Mouse (Mus musculus): Measurements from ENCODE around the gene Bhlhe41. TPM values are rescaled to one million over a fixed set of nuclear protein-coding genes. Genes with fewer than 3 reads are reported as not detected.

Bhlhe41 gene
- total and polyA plus RNA-seq, 3 experiments = 4.7 to 32.3 (median 10.4) TPM

GRCm38 (mm10) chr6:145880609-145881008, 15.3 kb upstream of the Bhlhe41 start:
- TF ChIP-seq CTCF (IDR thresholded peaks at IDR 0.05) = no peak
- no peak for TF ChIP-seq EP300 (IDR thresholded peaks at IDR 0.05; ENCODE audit: insufficient read depth, low read depth, low read length)
- TF ChIP-seq POLR2A (IDR thresholded peaks at IDR 0.05; ENCODE audit: insufficient read depth, low read depth, low read length) = no peak
- intact Hi-C loops (cut with DNase I) = no loop called here
- Histone ChIP-seq H3K79me2 (replicated peaks; ENCODE audit: control insufficient read depth, insufficient read depth, low read length) (no peaks in the 10 kb centered on the region), H3K27me3 (ENCODE audit: control insufficient read depth, insufficient read depth, low read length) (no peaks in the 10 kb centered on the region), H3K9ac (ENCODE audit: low read depth, low read length) (no peak overlapping the region), H3K36me3 (ENCODE audit: control insufficient read depth, insufficient read depth, low read length) (no peaks in the 10 kb centered on the region), H3K4me3 (no peak overlapping the region), H3K27ac (no peak overlapping the region), H3K4me1 (ENCODE audit: control insufficient read depth, insufficient read depth, low read length) (no peaks in the 10 kb centered on the region)
- DNase-seq = no peak
- WGBS = 90% methylated on average over 5 of the region's 5 CpGs

DNA sequence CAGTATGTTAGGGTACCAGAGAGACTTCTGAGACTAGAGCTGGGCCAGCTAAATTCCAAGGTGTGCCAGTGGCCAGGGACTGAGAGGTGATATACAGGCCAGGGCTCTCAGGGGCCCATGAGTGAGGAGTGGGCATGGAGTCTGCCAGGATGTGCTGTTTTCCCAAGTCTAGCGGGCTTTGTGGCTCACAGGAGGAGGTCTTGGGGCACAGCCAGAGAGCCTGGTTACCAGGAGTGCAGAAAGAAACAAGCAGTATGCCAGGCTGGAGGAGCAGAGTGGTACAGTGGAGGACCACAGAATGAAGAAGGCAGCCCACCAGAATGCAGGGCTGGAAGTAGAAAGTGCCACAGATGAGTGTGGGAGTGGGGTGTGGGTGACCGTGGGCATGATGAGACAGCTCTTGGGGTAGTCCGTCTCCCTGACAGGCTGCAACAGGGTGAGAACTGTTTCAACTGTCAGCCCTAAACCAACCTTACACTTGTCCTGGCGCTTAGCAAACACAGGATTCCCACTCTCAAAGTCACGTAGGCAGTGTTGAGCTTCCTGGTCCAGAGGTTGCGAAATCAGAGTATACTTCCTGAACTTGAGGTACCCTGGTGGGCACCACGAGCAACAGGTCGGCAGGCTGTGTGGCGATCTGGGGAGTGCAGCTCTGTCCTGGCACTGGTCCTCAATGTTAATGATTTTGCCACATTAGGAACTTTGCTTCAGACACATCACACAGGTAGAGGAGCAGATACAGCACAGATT, 11.8 kb upstream of the Bhlhe41 start:
- H3K27me3 ChIP-seq (ENCODE audit: control insufficient read depth, insufficient read depth, low read length) = no peaks in the 10 kb centered on the region
- no peak overlapping the region for H3K4me3 ChIP-seq
- no peak for TF ChIP-seq POLR2A (IDR thresholded peaks at IDR 0.05; ENCODE audit: insufficient read depth, low read depth, low read length)
- no peak for TF ChIP-seq EP300 (IDR thresholded peaks at IDR 0.05; ENCODE audit: insufficient read depth, low read depth, low read length)
- TF ChIP-seq CTCF (IDR thresholded peaks at IDR 0.05) = no peak
- H3K36me3 ChIP-seq (ENCODE audit: control insufficient read depth, insufficient read depth, low read length) = no peaks in the 10 kb centered on the region
- H3K4me1 ChIP-seq (ENCODE audit: control insufficient read depth, insufficient read depth, low read length) = no peaks in the 10 kb centered on the region
- DNase-seq = no peak
- intact Hi-C loops (cut with DNase I) = no loop called here
- 82% methylated on average over 9 of the region's 9 CpGs for WGBS
- no peaks in the 10 kb centered on the region for H3K79me2 ChIP-seq (replicated peaks; ENCODE audit: control insufficient read depth, insufficient read depth, low read length)
- H3K27ac ChIP-seq = no peak overlapping the region
- H3K9ac ChIP-seq (ENCODE audit: low read depth, low read length) = no peak overlapping the region

- Histone ChIP-seq H3K9ac (ENCODE audit: low read depth, low read length) (no peak overlapping the region), H3K27ac (no peak overlapping the region), H3K79me2 (replicated peaks; ENCODE audit: control insufficient read depth, insufficient read depth, low read length) (no peaks in the 10 kb centered on the region), H3K4me1 (ENCODE audit: control insufficient read depth, insufficient read depth, low read length) (peaks cover 4% of the 10 kb centered on the region; the same call in 1 of the 2 replicates), H3K27me3 (ENCODE audit: control insufficient read depth, insufficient read depth, low read length) (no peaks in the 10 kb centered on the region), H3K4me3 (no peak overlapping the region), H3K36me3 (ENCODE audit: control insufficient read depth, insufficient read depth, low read length) (no peaks in the 10 kb centered on the region)
- WGBS = 89% methylated on average over 8 of the region's 8 CpGs
- no peak for TF ChIP-seq CTCF (IDR thresholded peaks at IDR 0.05)
- TF ChIP-seq EP300 (IDR thresholded peaks at IDR 0.05; ENCODE audit: insufficient read depth, low read depth, low read length) = no peak
- TF ChIP-seq POLR2A (IDR thresholded peaks at IDR 0.05; ENCODE audit: insufficient read depth, low read depth, low read length) = no peak
- intact Hi-C loops (cut with DNase I) = no loop called here
- no peak for DNase-seq
These were observed 8.0 kb upstream of the Bhlhe41 start for GRCm38 (mm10) chr6:145873354-145873753.

GRCm38 (mm10) chr6:145872010-145872409, 6.7 kb upstream of the Bhlhe41 start:
- 85% methylated on average over 7 of the region's 7 CpGs for WGBS
- Histone ChIP-seq H3K4me1 (ENCODE audit: control insufficient read depth, insufficient read depth, low read length) (peaks cover 4% of the 10 kb centered on the region; the same call in 1 of the 2 replicates), H3K9ac (ENCODE audit: low read depth, low read length) (no peak overlapping the region), H3K36me3 (ENCODE audit: control insufficient read depth, insufficient read depth, low read length) (no peaks in the 10 kb centered on the region), H3K27me3 (ENCODE audit: control insufficient read depth, insufficient read depth, low read length) (no peaks in the 10 kb centered on the region), H3K27ac (no peak overlapping the region), H3K4me3 (no peak overlapping the region), H3K79me2 (replicated peaks; ENCODE audit: control insufficient read depth, insufficient read depth, low read length) (no peaks in the 10 kb centered on the region)
- TF ChIP-seq CTCF (IDR thresholded peaks at IDR 0.05) (no peak), POLR2A (IDR thresholded peaks at IDR 0.05; ENCODE audit: insufficient read depth, low read depth, low read length) (no peak), EP300 (IDR thresholded peaks at IDR 0.05; ENCODE audit: insufficient read depth, low read depth, low read length) (no peak)
- DNase-seq = no peak
- intact Hi-C loops (cut with DNase I) = no loop called here

DNA sequence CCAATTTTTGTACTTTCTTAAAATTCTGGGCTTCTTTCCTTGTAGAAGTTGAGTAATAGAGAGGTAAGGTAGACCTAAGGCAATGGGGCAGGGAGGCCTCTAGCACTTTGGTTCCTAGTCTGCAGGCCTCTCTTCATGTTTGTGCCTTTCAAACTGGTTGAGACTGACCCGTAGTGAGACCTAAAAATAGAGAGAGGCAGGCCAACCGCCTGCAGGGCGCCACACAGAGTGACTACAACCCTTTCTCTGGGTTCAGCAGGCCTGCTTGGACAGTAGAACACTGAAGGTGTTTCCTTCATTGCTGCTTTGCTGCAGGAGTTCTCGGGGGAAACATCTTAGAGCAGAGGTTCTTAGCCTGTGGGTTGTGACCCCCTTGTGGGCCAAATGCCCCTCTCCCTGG, 5.6 kb upstream of the Bhlhe41 start:
- Histone ChIP-seq H3K9ac (ENCODE audit: low read depth, low read length) (peak overlapping the region; percentile 10), H3K27ac (peak overlapping the region; percentile 81), H3K36me3 (ENCODE audit: control insufficient read depth, insufficient read depth, low read length) (peaks cover 2% of the 10 kb centered on the region), H3K79me2 (replicated peaks; ENCODE audit: control insufficient read depth, insufficient read depth, low read length) (no peaks in the 10 kb centered on the region), H3K4me3 (no peak overlapping the region), H3K27me3 (ENCODE audit: control insufficient read depth, insufficient read depth, low read length) (no peaks in the 10 kb centered on the region), H3K4me1 (ENCODE audit: control insufficient read depth, insufficient read depth, low read length) (peaks cover 4% of the 10 kb centered on the region; the same call in 1 of the 2 replicates)
- DNase-seq = peak in 1 of 2 experiments; percentile 48
- TF ChIP-seq CTCF (IDR thresholded peaks at IDR 0.05) (peak; percentile 13; the same call in 1 of the 2 replicates), EP300 (IDR thresholded peaks at IDR 0.05; ENCODE audit: insufficient read depth, low read depth, low read length) (0 out of 2 replicates have a peak, but pooled peaks have one; percentile 10), POLR2A (IDR thresholded peaks at IDR 0.05; ENCODE audit: insufficient read depth, low read depth, low read length) (peak; percentile 49; the same call in 1 of the 2 replicates)
- 39% methylated on average over 4 of the region's 4 CpGs for WGBS
- intact Hi-C loops (cut with DNase I) = no loop called here

GRCm38 (mm10) chr6:145867111-145867510, 1.8 kb upstream of the Bhlhe41 start:
- intact Hi-C loops (cut with DNase I) = loop anchor here (2.0 to 5.0 kb wide), 2 partner anchors 14 to 120 kb away; partner anchors contain the start of gene Rassf8
- peaks cover 6% of the 10 kb centered on the region for H3K4me1 ChIP-seq (ENCODE audit: control insufficient read depth, insufficient read depth, low read length)
- 63% methylated on average over 3 of the region's 3 CpGs for WGBS

More at GRCm38 (mm10) chr6:145867111-145867510, 1.8 kb upstream of the Bhlhe41 start:
- TF ChIP-seq POLR2A (IDR thresholded peaks at IDR 0.05; ENCODE audit: insufficient read depth, low read depth, low read length) = no peak
- TF ChIP-seq EP300 (IDR thresholded peaks at IDR 0.05; ENCODE audit: insufficient read depth, low read depth, low read length) = no peak
- no peak for TF ChIP-seq CTCF (IDR thresholded peaks at IDR 0.05)
- Histone ChIP-seq H3K79me2 (replicated peaks; ENCODE audit: control insufficient read depth, insufficient read depth, low read length) (0 out of 2 replicates have a peak, but pooled peaks cover 2% of the 10 kb centered on the region), H3K9ac (ENCODE audit: low read depth, low read length) (no peak overlapping the region), H3K27me3 (ENCODE audit: control insufficient read depth, insufficient read depth, low read length) (no peaks in the 10 kb centered on the region), H3K27ac (peak overlapping the region; percentile 97), H3K4me3 (no peak overlapping the region), H3K36me3 (ENCODE audit: control insufficient read depth, insufficient read depth, low read length) (peaks cover 2% of the 10 kb centered on the region)
- no peak for DNase-seq

Data from heart, adult 2 months (tissue).